Mouse (Mus musculus) erythroid progenitor cell, adult 5-6 weeks (primary cell): Measurements from ENCODE around the gene E130114P18Rik. TPM values are rescaled to one million over a fixed set of nuclear protein-coding genes. Genes with fewer than 3 reads are reported as not detected.

ENCODE experiments used
- ATAC-seq: replicated peaks from 2 replicates; pipeline ENCODE4 v1.8.0; 2016; ENCODE audit warnings: moderate number of reproducible peaks, mild to moderate bottlenecking, moderate TSS enrichment, inconsistent platforms; ENCODE audit not compliant: poor library complexity, low FRiP score, severe bottlenecking
- total RNA-seq, 2 experiments: library from RNA; stranded (forward) in 1 of 2; stranded (reverse) in 1 of 2; fragments of 150-400 nt in 1 of 2; fragments of 186-747, 209-891 nt in 1 of 2; gene quantifications; 2 replicates each; pipeline versions ENCODE4 v1.2.3 to v1.2.4; 2015 to 2017; ENCODE audit warnings: low replicate concordance in 2 of 2

The E130114P18Rik gene
- total RNA-seq, 2 experiments from 2014 or later = not detected

DNA sequence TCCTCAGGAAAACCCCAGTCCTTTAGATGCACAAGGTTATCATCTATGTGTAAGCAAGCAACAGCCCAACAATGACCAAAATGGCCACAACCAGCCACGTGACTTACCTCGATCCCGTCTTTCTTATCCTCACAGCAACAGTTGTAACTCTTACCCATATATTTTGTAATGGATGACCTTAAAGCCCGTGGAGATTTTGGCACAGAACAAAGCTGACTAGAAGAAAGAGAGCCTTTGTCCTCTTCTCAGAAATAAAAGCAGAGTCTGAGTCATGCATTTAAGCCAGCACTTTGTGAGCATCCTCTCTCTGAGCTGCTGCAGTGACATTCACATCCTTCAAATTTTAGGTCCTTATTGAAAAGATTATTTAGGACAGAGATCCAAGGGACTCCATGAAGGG is 156.1 kb downstream of the E130114P18Rik start:
- ATAC-seq = no peak

DNA sequence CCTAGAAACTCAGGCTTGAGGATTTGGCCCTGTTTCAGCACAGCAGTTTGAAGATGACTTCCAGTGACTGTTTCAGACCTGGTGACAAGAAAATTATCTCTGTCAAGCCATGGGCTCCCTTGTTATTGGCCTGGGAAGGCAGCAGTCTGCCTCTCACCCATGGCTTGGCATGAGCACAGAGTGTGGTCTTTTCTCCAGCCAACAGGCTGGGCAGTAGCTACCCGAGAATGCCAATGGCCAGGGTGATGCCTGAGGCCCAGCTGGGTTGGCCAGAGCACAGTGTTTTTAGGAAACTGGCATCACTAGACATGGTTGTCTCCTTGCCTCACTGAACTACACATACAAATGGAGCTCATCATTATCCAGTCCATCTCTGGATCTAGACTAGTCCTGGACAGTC is 157.5 kb downstream of the E130114P18Rik start:
- no peak for ATAC-seq

DNA sequence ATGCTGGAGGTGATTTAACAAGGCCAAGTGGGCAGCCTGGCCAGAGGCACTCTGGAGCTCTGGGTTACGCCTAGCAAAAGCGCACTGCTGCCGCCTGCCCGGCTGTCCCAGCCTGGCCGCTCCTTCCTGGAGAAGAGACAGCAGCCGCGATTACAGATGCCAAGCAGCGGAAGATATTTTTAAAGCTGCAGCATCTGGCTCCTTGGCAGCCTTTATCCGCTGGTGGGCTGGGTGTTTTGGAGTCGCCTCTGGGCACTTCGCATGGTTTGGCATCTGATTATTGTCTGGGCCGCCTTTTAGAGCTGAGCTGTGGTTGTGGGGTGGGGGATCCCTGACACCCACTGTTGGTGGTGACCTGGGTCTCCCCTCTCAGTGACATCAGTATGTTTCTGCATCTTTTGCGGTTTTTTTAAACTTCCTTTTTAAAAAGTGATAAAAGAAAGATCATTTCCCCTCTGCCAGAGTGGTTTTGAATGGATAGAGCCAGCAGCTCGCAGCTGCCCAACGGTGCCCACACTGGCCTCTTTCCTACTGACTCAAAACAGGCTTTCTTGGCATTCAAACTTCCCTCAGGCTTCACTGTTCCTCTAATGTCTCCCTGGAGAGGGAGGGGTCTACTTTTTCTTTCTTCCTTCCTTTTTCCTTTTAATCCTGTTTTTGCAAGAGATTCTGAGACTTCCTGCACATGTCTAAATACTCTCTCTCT is 159.1 kb downstream of the E130114P18Rik start:
- ATAC-seq = no peak

DNA sequence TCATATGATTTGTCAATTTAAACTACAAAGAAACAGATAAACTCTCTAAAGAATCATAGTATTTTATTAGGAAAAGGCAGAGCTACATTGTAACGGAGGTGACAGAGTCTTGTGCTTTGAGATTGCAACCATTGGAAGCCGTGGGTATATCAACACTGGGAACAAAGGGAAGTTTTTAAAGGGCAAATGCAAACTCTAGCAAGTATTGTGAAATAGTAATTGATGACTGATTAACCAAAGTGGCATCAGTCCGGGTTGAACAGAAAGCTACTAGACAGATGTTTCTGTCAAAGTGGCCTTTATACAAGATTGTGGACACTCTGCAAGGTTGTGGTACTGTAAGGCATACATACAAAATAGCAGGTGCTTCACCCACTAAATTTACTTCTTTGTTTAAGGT is 162.8 kb downstream of the E130114P18Rik start:
- no peak for ATAC-seq

DNA sequence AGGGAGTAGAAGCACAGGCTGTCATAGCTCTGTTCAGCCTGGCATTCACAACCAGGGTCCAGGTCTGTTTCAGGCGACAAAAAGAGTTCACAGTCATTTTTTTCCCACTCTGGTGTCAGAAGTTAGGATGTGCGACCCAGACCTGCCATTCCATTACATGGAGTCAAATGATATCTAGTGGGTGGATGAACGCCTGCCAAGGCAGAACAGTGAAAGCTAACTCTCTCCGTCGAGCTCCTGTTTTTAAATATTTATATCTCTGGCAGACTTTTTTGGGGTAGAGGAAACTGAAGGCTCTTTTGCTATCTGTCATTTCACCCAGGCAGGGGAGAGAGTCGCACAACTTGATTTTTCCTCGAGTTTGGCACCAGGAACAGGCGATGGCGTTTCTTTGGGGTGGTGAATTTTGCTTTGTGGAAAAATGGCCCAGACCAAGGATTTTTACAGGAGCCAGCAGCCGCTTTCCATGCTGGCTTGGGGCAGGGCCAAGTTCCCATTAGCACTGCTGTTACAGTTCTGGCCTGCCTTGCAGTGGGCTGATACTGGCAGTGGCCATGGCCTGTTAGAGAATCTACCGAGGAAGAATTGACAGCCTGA is 166.5 kb downstream of the E130114P18Rik start:
- no peak for ATAC-seq

DNA sequence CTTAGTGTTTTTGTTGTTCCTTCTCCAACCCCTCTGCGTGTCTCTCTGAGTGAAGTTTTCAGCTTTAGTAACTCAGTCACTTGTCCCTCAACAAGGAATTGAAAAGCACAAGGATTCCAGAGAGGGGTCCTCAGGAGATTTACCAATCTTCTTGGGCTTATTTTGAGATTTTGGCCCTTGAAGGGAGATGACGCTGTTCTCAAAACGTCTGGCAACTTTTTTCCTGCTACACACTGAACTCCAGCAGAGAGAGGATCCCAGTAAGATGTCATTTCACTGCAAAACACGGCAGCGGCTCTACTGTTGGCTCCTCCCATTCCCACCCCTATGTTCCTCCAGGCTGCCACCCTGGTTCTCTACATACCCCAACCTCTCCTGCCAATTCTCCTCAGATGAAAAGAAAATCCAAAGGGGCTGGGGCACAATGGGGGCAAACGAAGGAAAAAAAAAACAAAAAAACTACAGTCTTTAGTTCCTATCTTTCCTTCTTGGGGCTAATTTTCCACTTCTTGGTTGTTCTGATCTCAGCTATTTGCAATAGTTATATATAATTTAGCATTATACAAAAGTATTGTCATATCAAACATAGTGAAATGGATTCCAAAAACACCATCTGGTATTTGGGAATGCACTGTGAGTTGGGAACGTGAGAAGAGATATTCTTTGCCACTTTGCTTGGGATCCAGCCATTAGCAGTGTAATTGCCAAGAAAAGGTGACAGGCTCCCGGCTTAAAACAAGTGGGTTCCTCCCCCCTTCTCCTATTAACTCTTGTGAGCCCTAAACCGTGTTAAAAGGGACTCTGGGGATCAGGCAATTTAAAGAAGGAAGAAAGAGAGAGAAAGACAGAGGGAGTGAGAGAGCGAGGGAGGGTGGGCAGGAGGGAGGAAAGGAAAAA is 167.8 kb downstream of the E130114P18Rik start:
- no peak for ATAC-seq

DNA sequence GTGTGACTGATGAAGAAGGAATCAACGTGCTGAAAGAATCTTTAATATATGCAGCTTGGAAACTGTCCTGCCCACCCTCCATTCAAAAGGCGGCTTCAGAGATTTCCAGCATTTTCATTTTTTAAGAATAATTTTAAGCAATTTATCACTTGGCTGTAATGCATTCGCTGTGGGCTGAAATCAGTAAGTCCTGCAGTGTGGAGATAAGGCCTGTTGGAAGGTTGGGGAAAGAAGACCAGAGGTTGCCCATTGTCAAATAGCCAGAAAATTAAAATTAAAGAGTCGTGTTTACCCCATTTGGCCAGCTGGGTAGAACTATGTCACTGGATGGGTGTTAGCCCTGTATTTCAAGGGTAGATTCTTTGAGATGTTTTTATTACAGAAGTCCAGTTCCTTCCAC is 168.5 kb downstream of the E130114P18Rik start:
- ATAC-seq = no peak

DNA sequence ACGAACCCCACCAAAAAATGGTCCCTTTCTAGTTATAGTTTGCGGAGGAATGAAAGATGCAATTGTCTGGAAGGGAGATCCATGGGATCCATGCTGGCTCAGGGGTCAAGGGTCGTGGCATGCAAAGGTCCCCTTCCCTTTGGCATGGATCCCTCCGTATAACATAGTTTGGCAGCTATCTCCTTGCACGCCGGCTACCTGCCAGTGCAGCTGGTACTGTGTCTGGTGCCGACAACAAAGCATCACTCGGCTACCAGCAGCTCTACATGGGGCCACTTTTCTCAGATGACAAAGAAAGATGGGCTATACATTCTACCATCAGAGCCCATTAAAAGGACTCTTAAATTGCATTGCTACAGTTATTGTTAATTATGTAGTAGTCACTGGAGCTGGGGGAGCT is 169.2 kb downstream of the E130114P18Rik start:
- no peak for ATAC-seq

DNA sequence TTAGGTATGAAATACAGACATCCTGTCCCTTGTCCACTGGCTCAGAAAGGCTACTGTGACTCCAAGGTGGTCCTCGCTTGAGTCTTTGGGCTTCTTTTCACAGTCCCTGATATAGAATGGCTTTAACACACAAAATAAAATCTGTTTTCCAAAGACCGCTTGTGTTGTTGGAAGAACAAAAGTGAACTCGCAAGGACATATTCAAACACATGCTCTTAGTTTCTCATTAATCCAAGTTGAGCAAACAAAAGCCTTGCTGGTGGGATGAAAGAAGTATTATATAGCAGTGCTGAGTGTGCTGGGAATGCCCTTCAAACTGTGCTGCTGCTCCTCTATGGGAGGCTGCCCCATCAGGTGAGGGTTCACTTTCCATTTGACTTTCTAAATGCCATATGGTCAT is 169.7 kb downstream of the E130114P18Rik start:
- no peak for ATAC-seq

DNA sequence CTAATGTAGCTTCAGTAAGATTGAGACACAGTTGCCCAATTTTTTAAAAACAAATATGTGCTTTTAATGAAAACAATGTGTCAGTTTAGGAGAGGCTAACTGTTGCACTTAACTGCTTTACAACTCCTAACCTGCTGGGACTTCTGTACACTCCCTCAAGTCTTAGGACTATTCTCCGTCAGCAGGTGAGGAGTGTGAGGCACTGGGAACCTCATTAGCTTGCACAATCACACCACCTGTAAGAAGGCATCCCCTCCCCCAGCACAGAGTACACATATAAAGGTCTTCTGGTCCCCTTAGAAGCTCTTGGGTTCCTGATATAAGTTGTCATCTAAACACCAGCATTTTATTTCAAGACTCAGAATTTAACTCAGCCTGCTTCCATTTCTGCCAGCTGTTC is 170.7 kb downstream of the E130114P18Rik start:
- ATAC-seq = no peak

DNA sequence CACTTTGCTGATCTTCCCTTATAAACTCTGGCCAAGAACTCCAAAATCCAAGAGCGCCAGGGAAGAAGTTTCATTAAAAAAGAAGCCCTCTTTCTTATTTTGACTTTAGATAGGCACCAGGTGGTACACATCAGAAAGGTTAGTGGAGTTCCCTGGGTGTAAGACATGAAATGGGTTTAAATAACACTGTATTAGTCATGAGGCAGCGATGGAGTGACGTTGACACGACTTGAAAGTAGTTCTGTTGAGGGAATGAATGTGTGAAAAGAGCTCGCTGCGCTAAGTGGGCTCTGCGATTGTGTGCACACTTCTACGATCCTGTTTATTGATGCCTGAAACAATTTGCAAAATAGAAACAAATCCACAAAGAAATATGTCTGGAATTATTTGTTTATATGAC is 171.4 kb downstream of the E130114P18Rik start:
- ATAC-seq = no peak

DNA sequence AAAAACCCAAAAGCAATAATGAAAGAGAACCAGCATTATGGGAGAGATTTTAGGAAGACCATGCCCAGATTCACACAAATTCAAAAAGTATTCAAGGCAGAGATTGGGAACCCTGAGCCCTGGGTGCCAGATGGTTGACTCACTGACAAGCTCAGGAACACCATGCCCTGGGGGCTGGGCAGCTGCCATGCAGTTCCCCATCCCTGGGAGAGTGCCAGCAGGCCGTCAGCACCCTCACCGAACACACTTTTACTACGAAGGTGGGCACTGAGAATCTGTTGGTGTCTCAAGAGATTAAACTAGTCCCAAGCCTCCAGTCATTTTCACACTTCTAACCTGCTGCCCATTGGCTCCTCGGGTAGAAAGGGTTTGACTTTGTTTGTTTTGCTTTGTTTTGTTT is 175.3 kb downstream of the E130114P18Rik start:
- ATAC-seq = no peak

DNA sequence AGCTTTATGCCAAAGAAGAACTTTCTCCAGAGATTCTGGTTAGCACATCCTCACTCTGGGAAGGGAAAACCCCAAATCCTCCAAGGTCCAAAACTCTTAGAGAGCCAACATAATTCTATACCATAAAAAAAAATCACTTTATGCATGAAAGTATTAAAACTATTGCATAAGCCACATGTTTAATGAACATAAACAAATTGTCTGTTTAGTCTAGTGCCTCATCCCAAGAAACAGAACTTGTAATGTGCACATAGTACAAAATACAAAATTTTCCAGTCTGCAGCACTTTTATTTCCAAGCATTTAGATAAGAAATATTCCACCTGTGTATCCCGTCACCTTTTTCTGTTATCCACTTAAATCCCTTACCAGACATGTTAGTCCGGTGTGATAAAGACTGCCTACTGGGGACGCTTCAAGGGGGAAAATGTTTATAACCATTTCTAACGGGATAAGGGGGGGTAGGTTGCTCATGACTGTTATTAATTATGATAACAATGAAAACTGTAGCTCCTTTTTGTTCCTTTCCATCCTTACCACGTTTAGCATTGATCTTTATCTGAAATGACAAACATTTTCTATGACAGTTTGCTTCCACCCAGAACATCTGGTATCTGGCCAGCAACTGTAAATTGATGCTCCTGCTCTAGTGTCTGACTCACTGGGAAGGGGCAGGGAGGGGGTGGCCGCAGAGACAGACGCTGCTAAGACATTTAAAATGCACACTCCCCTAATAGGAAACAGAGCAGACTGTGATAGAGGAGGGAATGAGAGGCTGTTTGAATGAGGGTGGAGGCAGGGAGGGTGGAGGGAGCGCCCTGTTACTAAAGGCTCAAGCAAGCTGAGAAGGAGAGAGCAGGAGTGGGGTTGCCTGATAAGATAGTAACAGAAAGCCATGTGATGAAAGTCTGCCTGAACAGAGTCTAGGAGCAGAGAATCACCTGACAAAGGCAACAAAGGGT is 176.7 kb downstream of the E130114P18Rik start:
- peak; percentile 87 for ATAC-seq

DNA sequence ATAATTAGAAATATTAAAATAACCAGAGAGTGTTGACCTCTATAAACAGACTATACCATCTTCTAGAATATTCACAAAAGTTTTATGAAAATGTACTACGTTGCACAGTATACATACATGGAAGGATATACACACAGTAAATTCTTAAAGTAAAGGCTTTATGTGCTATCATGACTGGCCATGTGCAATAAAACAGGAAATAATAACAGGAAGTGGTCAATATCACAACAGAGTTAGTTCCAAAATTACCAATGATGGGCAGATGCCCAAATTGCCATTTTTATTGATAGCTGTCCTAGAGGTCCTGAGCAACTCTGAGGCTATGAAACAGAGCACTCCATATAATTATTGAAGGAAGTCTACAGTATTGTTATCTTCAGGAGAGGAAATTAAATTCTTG is 180.4 kb downstream of the E130114P18Rik start:
- ATAC-seq = no peak

DNA sequence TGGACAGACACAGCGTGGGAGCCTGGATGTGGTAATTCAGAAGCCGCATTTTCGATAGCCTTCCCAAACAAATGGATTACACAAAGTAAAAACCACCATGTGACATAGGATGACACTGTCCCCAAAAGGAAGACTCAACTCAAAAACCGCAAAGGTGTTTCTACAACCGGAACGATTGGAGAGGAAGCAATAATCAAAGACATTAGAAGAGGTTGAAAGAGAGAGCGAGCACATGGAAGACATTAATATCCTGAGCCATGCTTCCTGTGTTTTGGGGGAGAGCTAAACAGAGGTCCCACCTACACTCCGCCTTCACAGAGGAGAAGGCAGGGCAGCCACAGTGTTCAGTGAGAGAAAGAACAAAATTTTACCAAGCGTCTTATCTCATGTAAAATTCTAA is 181.5 kb downstream of the E130114P18Rik start:
- ATAC-seq = no peak

DNA sequence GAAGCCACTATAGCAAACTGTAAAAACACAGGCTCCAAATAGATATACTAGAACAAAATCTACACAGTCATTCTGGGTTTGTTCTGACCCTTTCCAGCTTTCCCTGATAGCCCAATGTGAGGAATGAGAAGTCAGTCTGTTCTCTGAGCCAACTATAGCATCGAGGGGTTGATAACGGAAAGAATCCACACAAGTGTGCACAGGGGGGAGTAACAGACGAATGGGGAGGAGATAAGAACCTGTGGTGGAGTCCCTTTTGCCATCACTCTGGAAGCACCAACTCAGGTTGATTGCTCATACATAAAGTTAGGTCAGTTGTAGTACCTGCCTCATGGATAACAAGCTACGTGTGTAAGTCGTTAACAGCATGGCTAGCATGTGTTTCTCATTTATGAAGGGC is 184.0 kb downstream of the E130114P18Rik start:
- ATAC-seq = no peak

DNA sequence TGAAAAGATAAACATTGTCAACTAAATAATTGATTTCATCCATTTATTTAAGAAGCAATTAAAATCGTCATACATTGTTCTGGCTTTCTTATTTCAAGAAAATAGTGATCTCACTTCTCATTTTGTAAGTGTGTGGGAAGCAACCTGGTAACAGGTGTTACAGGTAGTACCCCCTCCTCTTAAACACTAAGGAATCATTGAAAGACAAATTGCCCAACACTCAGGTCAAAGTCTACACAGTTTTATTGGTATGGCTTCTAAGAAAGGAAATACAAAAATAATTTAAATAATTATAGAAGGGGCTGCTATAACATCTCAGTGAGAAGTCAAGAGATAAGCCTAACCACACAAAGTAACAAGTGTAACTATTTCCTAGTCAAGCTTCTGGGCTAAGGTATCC is 188.1 kb downstream of the E130114P18Rik start:
- no peak for ATAC-seq

DNA sequence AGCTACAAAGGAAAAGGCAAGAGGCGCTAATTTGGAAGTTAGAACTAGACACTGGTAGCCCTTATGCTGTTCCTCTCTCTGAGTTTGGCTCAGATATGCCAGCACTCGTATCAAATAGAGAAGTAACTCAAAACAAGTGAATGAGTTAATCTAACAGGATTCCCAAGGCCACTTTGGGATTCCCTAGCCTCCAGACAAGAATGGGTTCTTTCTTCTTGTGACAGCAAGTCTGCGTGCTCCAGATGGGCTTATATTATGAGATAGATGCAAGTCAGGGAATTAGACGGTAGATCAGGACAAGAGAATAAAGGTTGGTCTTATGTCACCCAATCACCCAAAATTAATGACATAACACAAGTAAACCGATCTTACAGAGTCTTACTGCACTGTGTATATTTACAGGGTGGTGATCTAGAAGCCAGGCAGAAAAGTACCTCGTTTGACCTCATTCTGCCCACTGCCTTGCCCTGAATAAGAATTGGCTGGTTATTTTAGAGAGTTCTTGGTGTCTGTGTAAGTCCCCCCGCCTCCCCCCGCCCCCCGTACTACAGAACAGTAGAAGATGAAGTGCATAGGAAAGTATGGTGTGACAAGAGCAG is 190.4 kb downstream of the E130114P18Rik start:
- no peak for ATAC-seq

DNA sequence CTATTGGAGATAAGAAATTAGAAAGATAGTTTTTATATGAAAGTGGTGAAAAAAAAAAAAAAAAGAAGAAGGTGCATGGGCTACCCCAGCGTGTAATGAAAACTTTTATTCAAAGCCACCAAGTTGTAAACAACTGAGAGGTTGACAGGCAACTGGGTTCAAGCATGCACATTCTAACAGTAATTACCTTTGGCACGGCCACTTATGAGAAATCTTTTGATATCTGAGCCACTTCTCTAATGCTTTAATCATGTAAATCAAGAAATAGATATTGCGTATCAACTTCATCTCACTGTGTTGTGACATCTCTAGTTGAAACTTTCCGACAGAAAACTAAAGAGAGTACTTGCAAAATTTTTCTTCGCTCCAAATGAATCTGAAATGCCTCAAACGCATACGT is 192.7 kb downstream of the E130114P18Rik start:
- no peak for ATAC-seq
